Mouse (Mus musculus): Measurements from ENCODE around the gene Lipt2. TPM values are rescaled to one million over a fixed set of nuclear protein-coding genes. Genes with fewer than 3 reads are reported as not detected.

Gene Lipt2
- polyA plus RNA-seq, 1 experiment = 6.0 TPM

- no peak for DNase-seq (ENCODE audit: extremely low spot score in 1 of 2, low spot score in 1 of 2)
These were observed 4.4 kb downstream of the Lipt2 start for GRCm38 (mm10) chr7:100163506-100163905.

- no peak for DNase-seq (ENCODE audit: extremely low spot score in 1 of 2, low spot score in 1 of 2)
These were observed 9.6 kb downstream of the Lipt2 start for GRCm38 (mm10) chr7:100168654-100169053.

GRCm38 (mm10) chr7:100170756-100171155, 11.7 kb downstream of the Lipt2 start:
- DNase-seq (ENCODE audit: extremely low spot score in 1 of 2, low spot score in 1 of 2) = no peak

- DNase-seq (ENCODE audit: extremely low spot score in 1 of 2, low spot score in 1 of 2) = no peak
These were observed 17.2 kb downstream of the Lipt2 start, which contains the start of gene Kcne3 for GRCm38 (mm10) chr7:100176269-100176668. Kcne3 (plus strand) TSS chr7:100176502.

- DNase-seq (ENCODE audit: extremely low spot score in 1 of 2, low spot score in 1 of 2) = peak; percentile 42 to 71
These were observed 19.2 kb downstream of the Lipt2 start for GRCm38 (mm10) chr7:100178016-100178890.

- no peak for DNase-seq (ENCODE audit: extremely low spot score in 1 of 2, low spot score in 1 of 2)
These were observed 19.8 kb downstream of the Lipt2 start for GRCm38 (mm10) chr7:100178891-100179233.

- DNase-seq (ENCODE audit: extremely low spot score in 1 of 2, low spot score in 1 of 2) = no peak
These were observed 20.3 kb downstream of the Lipt2 start for GRCm38 (mm10) chr7:100179394-100179793.

GRCm38 (mm10) chr7:100179836-100180407, 20.8 kb downstream of the Lipt2 start:
- no peak for DNase-seq (ENCODE audit: extremely low spot score in 1 of 2, low spot score in 1 of 2)

GRCm38 (mm10) chr7:100181176-100181575, 22.1 kb downstream of the Lipt2 start:
- DNase-seq (ENCODE audit: extremely low spot score in 1 of 2, low spot score in 1 of 2) = no peak

GRCm38 (mm10) chr7:100181614-100182013, 22.5 kb downstream of the Lipt2 start:
- DNase-seq (ENCODE audit: extremely low spot score in 1 of 2, low spot score in 1 of 2) = no peak

- no peak for DNase-seq (ENCODE audit: extremely low spot score in 1 of 2, low spot score in 1 of 2)
These were observed 23.3 kb downstream of the Lipt2 start for GRCm38 (mm10) chr7:100182388-100182787.

GRCm38 (mm10) chr7:100187601-100188000, 28.5 kb downstream of the Lipt2 start:
- DNase-seq (ENCODE audit: extremely low spot score in 1 of 2, low spot score in 1 of 2) = peak in 1 of 2 experiments; percentile 60

- DNase-seq (ENCODE audit: extremely low spot score in 1 of 2, low spot score in 1 of 2) = no peak
These were observed 31.1 kb downstream of the Lipt2 start for GRCm38 (mm10) chr7:100190167-100190566.

- DNase-seq (ENCODE audit: extremely low spot score in 1 of 2, low spot score in 1 of 2) = peak in 1 of 2 experiments; percentile 79
These were observed 31.7 kb downstream of the Lipt2 start for GRCm38 (mm10) chr7:100190778-100191177.

GRCm38 (mm10) chr7:100201191-100201590, 42.1 kb downstream of the Lipt2 start:
- DNase-seq (ENCODE audit: extremely low spot score in 1 of 2, low spot score in 1 of 2) = no peak

- no peak for DNase-seq (ENCODE audit: extremely low spot score in 1 of 2, low spot score in 1 of 2)
These were observed 44.5 kb downstream of the Lipt2 start for GRCm38 (mm10) chr7:100203616-100204015.

GRCm38 (mm10) chr7:100204871-100205270, 45.8 kb downstream of the Lipt2 start:
- DNase-seq (ENCODE audit: extremely low spot score in 1 of 2, low spot score in 1 of 2) = no peak

GRCm38 (mm10) chr7:100206144-100206543, 47.1 kb downstream of the Lipt2 start:
- no peak for DNase-seq (ENCODE audit: extremely low spot score in 1 of 2, low spot score in 1 of 2)

GRCm38 (mm10) chr7:100207886-100208285, 48.8 kb downstream of the Lipt2 start:
- no peak for DNase-seq (ENCODE audit: extremely low spot score in 1 of 2, low spot score in 1 of 2)
